Mouse (Mus musculus): ENCODE results near the gene Tiprl. TPM values are rescaled to one million over a fixed set of nuclear protein-coding genes. Genes with fewer than 3 reads are reported as not detected.

Gene Tiprl
- polyA plus RNA-seq, 1 experiment from 2014 or later = 147 TPM

- H3K27me3 ChIP-seq (replicated peaks; ENCODE audit: control insufficient read depth, insufficient read depth, low read length) = no peaks in the 10 kb centered on the region
- WGBS = 89% methylated on average over 7 of the region's 7 CpGs
- ATAC-seq = no peak
- H3K9me3 ChIP-seq (ENCODE audit: control insufficient read depth, low read length) = no peaks in the 10 kb centered on the region
- no peak overlapping the region for H3K4me2 ChIP-seq (ENCODE audit: low read length)
- no peak overlapping the region for H3K9ac ChIP-seq (ENCODE audit: low read depth, low read length)
- no peaks in the 10 kb centered on the region for H3K4me1 ChIP-seq (ENCODE audit: control insufficient read depth, insufficient read depth, low read depth, low read length)
- no peak overlapping the region for H3K27ac ChIP-seq (ENCODE audit: low read depth, low read length)
- H3K36me3 ChIP-seq (ENCODE audit: control insufficient read depth, insufficient read depth, low read length) = peaks cover 21% of the 10 kb centered on the region
- no peak overlapping the region for H3K4me3 ChIP-seq (ENCODE audit: low read length)
Measured at GRCm38 (mm10) chr1:165215831-165216230, 21.0 kb downstream of the Tiprl start.

DNA sequence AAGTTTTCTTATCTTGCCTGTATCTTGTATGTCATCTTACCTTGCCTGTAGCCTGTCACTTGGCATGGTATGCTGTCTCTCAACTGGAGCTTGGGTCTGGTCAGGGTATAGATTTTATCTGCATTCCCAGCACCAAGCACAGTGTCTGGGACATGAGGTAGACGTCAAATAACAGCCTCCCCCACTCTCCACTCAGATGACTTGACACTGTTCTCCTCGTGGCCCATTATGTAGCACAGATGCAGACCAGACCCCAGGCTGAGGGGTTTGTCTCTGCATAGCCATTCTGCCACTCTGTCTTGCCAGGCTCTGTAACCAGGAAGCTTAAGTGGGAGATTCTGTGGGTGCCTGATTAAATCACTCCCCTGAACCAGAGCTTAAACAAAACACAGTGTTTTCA is 31.2 kb downstream of the Tiprl start:
- H3K9ac ChIP-seq (ENCODE audit: low read depth, low read length) = no peak overlapping the region
- H3K36me3 ChIP-seq (ENCODE audit: control insufficient read depth, insufficient read depth, low read length) = no peaks in the 10 kb centered on the region
- WGBS = 41% methylated on average over 2 of the region's 2 CpGs
- no peaks in the 10 kb centered on the region for H3K27me3 ChIP-seq (replicated peaks; ENCODE audit: control insufficient read depth, insufficient read depth, low read length)
- H3K4me1 ChIP-seq (ENCODE audit: control insufficient read depth, insufficient read depth, low read depth, low read length) = no peaks in the 10 kb centered on the region
- H3K4me2 ChIP-seq (ENCODE audit: low read length) = no peak overlapping the region
- no peaks in the 10 kb centered on the region for H3K9me3 ChIP-seq (ENCODE audit: control insufficient read depth, low read length)
- H3K4me3 ChIP-seq (ENCODE audit: low read length) = no peak overlapping the region
- no peak for ATAC-seq
- H3K27ac ChIP-seq (ENCODE audit: low read depth, low read length) = no peak overlapping the region

DNA sequence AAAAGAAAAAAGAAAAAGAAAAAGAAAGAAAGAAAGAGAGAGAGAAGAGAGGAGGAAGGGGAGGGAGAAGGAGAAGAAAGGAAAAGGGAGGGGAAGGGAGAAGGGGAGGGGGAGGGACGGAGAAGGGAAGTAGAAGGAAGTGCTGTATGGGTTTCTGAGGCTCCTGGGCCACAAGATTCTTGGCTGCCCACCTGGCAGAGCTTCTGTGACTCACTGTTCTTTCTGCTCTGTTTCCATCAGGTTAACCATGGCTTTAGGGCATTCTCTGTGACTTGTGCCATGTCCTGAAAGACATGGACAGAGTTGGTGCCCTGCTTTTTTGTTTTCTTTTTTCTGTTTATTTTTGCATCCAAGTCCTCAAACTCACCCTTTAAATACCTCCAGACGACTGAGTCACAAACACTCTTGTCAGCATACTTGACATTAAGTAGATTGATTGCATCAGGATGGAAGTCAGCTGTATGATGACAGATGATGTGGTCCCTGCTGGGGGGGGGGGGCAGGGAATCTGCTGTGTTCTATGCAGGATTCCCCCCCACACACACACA is 33.2 kb downstream of the Tiprl start:
- Histone ChIP-seq H3K4me1 (ENCODE audit: control insufficient read depth, insufficient read depth, low read depth, low read length) (no peaks in the 10 kb centered on the region), H3K4me3 (ENCODE audit: low read length) (no peak overlapping the region), H3K9ac (ENCODE audit: low read depth, low read length) (no peak overlapping the region), H3K36me3 (ENCODE audit: control insufficient read depth, insufficient read depth, low read length) (no peaks in the 10 kb centered on the region), H3K4me2 (ENCODE audit: low read length) (no peak overlapping the region), H3K27me3 (replicated peaks; ENCODE audit: control insufficient read depth, insufficient read depth, low read length) (no peaks in the 10 kb centered on the region), H3K27ac (ENCODE audit: low read depth, low read length) (no peak overlapping the region), H3K9me3 (ENCODE audit: control insufficient read depth, low read length) (no peaks in the 10 kb centered on the region)
- WGBS = 61% methylated on average over 2 of the region's 2 CpGs
- no peak for ATAC-seq

DNA sequence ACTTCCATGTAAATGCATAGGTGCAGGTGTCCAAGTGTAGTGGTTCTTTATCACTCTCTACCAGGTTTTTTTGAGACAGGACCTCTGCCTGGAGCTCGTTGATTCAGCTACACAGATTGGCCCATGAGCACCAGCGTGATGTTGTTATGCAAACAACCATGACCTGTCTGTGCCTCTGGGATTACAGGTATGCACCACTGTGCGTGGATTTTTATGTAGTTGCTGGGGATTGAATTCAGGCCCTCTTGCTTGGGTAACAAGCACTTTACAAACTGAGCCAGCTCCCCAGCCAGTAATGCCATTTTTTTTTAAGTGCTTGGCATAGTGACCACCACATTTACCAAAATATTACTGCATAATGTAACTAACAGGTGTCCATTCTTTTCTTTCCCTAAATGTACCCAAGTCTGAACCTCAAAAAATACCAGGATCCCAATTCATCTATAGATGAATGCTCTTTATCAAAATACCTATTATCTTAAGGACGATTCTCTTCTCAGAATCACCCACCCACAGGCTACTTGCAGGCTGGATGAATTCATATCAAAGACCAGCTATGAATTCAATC is 35.3 kb downstream of the Tiprl start:
- Histone ChIP-seq H3K9ac (ENCODE audit: low read depth, low read length) (no peak overlapping the region), H3K27me3 (replicated peaks; ENCODE audit: control insufficient read depth, insufficient read depth, low read length) (no peaks in the 10 kb centered on the region), H3K4me3 (ENCODE audit: low read length) (no peak overlapping the region), H3K4me1 (ENCODE audit: control insufficient read depth, insufficient read depth, low read depth, low read length) (no peaks in the 10 kb centered on the region), H3K9me3 (ENCODE audit: control insufficient read depth, low read length) (no peaks in the 10 kb centered on the region), H3K36me3 (ENCODE audit: control insufficient read depth, insufficient read depth, low read length) (no peaks in the 10 kb centered on the region), H3K4me2 (ENCODE audit: low read length) (no peak overlapping the region), H3K27ac (ENCODE audit: low read depth, low read length) (no peak overlapping the region)
- 82% methylated on average over 4 of the region's 4 CpGs for WGBS
- ATAC-seq = no peak

- Histone ChIP-seq H3K27ac (ENCODE audit: low read depth, low read length) (no peak overlapping the region), H3K36me3 (ENCODE audit: control insufficient read depth, insufficient read depth, low read length) (no peaks in the 10 kb centered on the region), H3K4me3 (ENCODE audit: low read length) (no peak overlapping the region), H3K9me3 (ENCODE audit: control insufficient read depth, low read length) (no peaks in the 10 kb centered on the region), H3K9ac (ENCODE audit: low read depth, low read length) (no peak overlapping the region), H3K4me2 (ENCODE audit: low read length) (no peak overlapping the region), H3K4me1 (ENCODE audit: control insufficient read depth, insufficient read depth, low read depth, low read length) (no peaks in the 10 kb centered on the region), H3K27me3 (replicated peaks; ENCODE audit: control insufficient read depth, insufficient read depth, low read length) (no peaks in the 10 kb centered on the region)
- ATAC-seq = no peak
- WGBS = 89% methylated on average over 8 of the region's 8 CpGs
Measured at GRCm38 (mm10) chr1:165200748-165201147, 36.0 kb downstream of the Tiprl start.

GRCm38 (mm10) chr1:165199639-165200038 is 37.2 kb downstream of the Tiprl start:
- Histone ChIP-seq H3K4me2 (ENCODE audit: low read length) (no peak overlapping the region), H3K9me3 (ENCODE audit: control insufficient read depth, low read length) (no peaks in the 10 kb centered on the region), H3K4me3 (ENCODE audit: low read length) (no peak overlapping the region), H3K9ac (ENCODE audit: low read depth, low read length) (no peak overlapping the region), H3K4me1 (ENCODE audit: control insufficient read depth, insufficient read depth, low read depth, low read length) (peaks cover 3% of the 10 kb centered on the region; the same call in 1 of the 2 replicates), H3K27ac (ENCODE audit: low read depth, low read length) (no peak overlapping the region), H3K27me3 (replicated peaks; ENCODE audit: control insufficient read depth, insufficient read depth, low read length) (no peaks in the 10 kb centered on the region), H3K36me3 (ENCODE audit: control insufficient read depth, insufficient read depth, low read length) (no peaks in the 10 kb centered on the region)
- ATAC-seq = no peak
- WGBS = 63% methylated on average over 3 of the region's 3 CpGs

GRCm38 (mm10) chr1:165198951-165199350 is 37.8 kb downstream of the Tiprl start:
- Histone ChIP-seq H3K9me3 (ENCODE audit: control insufficient read depth, low read length) (no peaks in the 10 kb centered on the region), H3K36me3 (ENCODE audit: control insufficient read depth, insufficient read depth, low read length) (no peaks in the 10 kb centered on the region), H3K4me1 (ENCODE audit: control insufficient read depth, insufficient read depth, low read depth, low read length) (peaks cover 4% of the 10 kb centered on the region; the same call in 1 of the 2 replicates), H3K9ac (ENCODE audit: low read depth, low read length) (no peak overlapping the region), H3K27me3 (replicated peaks; ENCODE audit: control insufficient read depth, insufficient read depth, low read length) (no peaks in the 10 kb centered on the region), H3K4me2 (ENCODE audit: low read length) (no peak overlapping the region), H3K27ac (ENCODE audit: low read depth, low read length) (no peak overlapping the region), H3K4me3 (ENCODE audit: low read length) (no peak overlapping the region)
- 68% methylated on average over 1 of the region's 1 CpGs for WGBS
- no peak for ATAC-seq

DNA sequence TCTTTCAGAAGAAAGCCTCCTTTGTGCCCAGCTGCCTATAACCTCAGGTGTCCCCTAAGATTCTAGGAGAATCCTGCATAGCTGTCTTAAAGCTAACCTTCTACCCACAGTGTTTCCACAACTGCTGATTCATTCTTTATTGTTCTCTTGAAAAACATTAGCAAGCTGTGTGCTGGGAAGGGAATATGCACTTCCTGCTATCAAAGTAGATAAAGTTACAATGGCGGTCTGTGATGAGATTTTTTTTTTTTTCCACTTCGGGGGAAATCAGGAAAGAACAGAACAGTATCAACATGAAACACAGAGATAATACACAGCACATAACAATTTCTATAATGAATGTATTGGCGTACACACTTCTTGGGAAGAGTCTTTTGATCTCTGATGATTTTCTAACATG is 38.9 kb downstream of the Tiprl start:
- WGBS = 78% methylated on average over 3 of the region's 3 CpGs
- Histone ChIP-seq H3K4me3 (ENCODE audit: low read length) (no peak overlapping the region), H3K4me1 (ENCODE audit: control insufficient read depth, insufficient read depth, low read depth, low read length) (peaks cover 10% of the 10 kb centered on the region; the same call in 1 of the 2 replicates), H3K4me2 (ENCODE audit: low read length) (no peak overlapping the region), H3K36me3 (ENCODE audit: control insufficient read depth, insufficient read depth, low read length) (no peaks in the 10 kb centered on the region), H3K27me3 (replicated peaks; ENCODE audit: control insufficient read depth, insufficient read depth, low read length) (no peaks in the 10 kb centered on the region), H3K27ac (ENCODE audit: low read depth, low read length) (no peak overlapping the region), H3K9me3 (ENCODE audit: control insufficient read depth, low read length) (no peaks in the 10 kb centered on the region), H3K9ac (ENCODE audit: low read depth, low read length) (no peak overlapping the region)
- no peak for ATAC-seq

DNA sequence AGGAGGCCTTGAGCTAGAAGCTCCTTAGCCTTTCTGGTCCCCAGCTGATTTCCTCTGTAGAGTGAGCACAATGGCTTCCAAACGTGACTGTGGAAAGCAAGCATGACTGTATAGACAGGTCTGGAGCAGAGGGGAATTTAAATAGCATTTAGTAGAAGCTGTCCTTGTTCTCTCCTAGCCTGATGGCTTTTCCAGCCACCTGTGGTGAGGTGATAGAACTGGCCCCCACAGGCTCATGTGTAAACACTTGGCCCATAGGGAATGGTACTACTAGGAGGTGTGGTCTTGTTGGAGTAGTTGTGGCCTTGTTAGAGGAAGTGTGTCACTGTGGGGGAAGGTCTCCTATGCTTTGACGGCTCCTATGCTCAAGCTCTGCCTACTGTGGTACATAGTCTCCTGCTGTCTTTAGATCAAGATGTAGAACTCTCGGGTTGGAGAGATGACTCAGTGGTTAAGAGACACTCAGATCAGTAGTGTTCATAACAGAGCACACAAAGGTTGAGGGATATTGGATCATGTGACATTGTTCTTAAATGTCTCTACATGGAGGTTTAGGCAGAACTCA is 41.3 kb downstream of the Tiprl start:
- Histone ChIP-seq H3K4me1 (ENCODE audit: control insufficient read depth, insufficient read depth, low read depth, low read length) (peaks cover 10% of the 10 kb centered on the region; the same call in 1 of the 2 replicates), H3K4me2 (ENCODE audit: low read length) (no peak overlapping the region), H3K27ac (ENCODE audit: low read depth, low read length) (no peak overlapping the region), H3K36me3 (ENCODE audit: control insufficient read depth, insufficient read depth, low read length) (no peaks in the 10 kb centered on the region), H3K4me3 (ENCODE audit: low read length) (no peak overlapping the region), H3K9me3 (ENCODE audit: control insufficient read depth, low read length) (no peaks in the 10 kb centered on the region), H3K9ac (ENCODE audit: low read depth, low read length) (no peak overlapping the region), H3K27me3 (replicated peaks; ENCODE audit: control insufficient read depth, insufficient read depth, low read length) (no peaks in the 10 kb centered on the region)
- ATAC-seq = no peak
- WGBS = 76% methylated on average over 3 of the region's 3 CpGs

Data from hindbrain, embryonic 16.5 days (tissue).